20 mouse cellular contexts compared by ENCODE assay signal in genomic region chr12:80135173-80135572, GRCm38 (mm10). TPM values are rescaled to one million over a fixed set of nuclear protein-coding genes. Genes with fewer than 3 reads are reported as not detected.
A peak's percentile ranks its signal among the peaks of the same experiment; 100 is the strongest.
DNase-seq lines count a peak whose midpoint lies in the region; TF ChIP-seq lines count a peak whose summit lies in the region.
"Had no signal": no experiment of that assay in that cellular context is flagged by ENCODE, and none has a peak within 500 bp of the region (broad histone marks: within the 10 kb centered on the region; RNA-seq: fewer than 3 reads in every experiment).

No protein-coding gene starts in this region.

- no peaks in the 10 kb centered on the region for H3K79me2 ChIP-seq in liver, adult 2 months (ENCODE audit: control insufficient read depth, insufficient read depth, low read length)

- peaks cover 3% of the 10 kb centered on the region; the same call in 1 of the 2 replicates for H3K27me3 ChIP-seq in heart, embryonic 10.5 days (ENCODE audit: insufficient read depth, poor library complexity, severe bottlenecking)
- H3K27me3 ChIP-seq in liver, adult 2 months (ENCODE audit: control insufficient read depth, insufficient read depth, low read length): no peaks in the 10 kb centered on the region
- no peaks in the 10 kb centered on the region for H3K27me3 ChIP-seq in limb, embryonic 10.5 days (ENCODE audit: low read depth, poor library complexity, severe bottlenecking)
- H3K27me3 ChIP-seq: neural tube, embryonic 13.5 days had no signal

- peak overlapping the region; percentile 51 for H3K9ac ChIP-seq in liver, adult 2 months (ENCODE audit: low read depth, low read length)
- H3K9ac ChIP-seq: hindbrain, embryonic 12.5 days; limb, embryonic 13.5 days; neural tube, embryonic 13.5 days had no signal

- no peak for TF ChIP-seq POLR2A in liver, adult 2 months (IDR thresholded peaks at IDR 0.05; ENCODE audit: extremely low read depth, insufficient read depth, low read length)

- 89% methylated on average over 8 of the region's 8 CpGs for WGBS in heart, embryonic 10.5 days
- WGBS in liver, adult 2 months: 23% methylated on average over 8 of the region's 8 CpGs
- 92% methylated on average over 8 of the region's 8 CpGs for WGBS in limb, embryonic 10.5 days

- intact Hi-C loops in heart, postnatal 10 days (cut with DNase I): no loop called here
- intact Hi-C loops in gastrocnemius, postnatal 36 days (cut with DNase I): loop anchor here (5.0 kb wide), 1 partner anchor 603 kb away; no protein-coding TSS in a partner anchor
- intact Hi-C loops in left cerebral cortex, adult 2 months (cut with DNase I): no loop called here

- DNase-seq in heart, embryonic 10.5 days (ENCODE audit: low spot score): no peak
- no peak for DNase-seq in heart, postnatal 10 days
- peak; percentile 95 for DNase-seq in liver, adult 2 months (ENCODE audit: extremely low read depth, low read depth, low spot score)
- DNase-seq in liver: no peak
- no peak for DNase-seq in limb, embryonic 10.5 days (ENCODE audit: low spot score)
- DNase-seq in lung, postnatal 4 days: peak; percentile 65 to 79
- no peak for DNase-seq in gastrocnemius, postnatal 36 days
- no peak for DNase-seq in left cerebral cortex, adult 2 months (ENCODE audit: extremely low spot score in 1 of 2, low spot score in 2 of 2)
- DNase-seq: cerebellum, adult 8-10 months; gastrocnemius, postnatal 14 days; kidney, adult 9 months; kidney, postnatal 36 days; midbrain, embryonic 14.5 days; thymus, postnatal 4 days had no signal

- TF ChIP-seq CTCF in liver, adult 2 months (IDR thresholded peaks at IDR 0.05; ENCODE audit: low read depth, low read length): no peak
- no peak for TF ChIP-seq CTCF in left cerebral cortex, adult 2 months (IDR thresholded peaks at IDR 0.05)

- peak overlapping the region; percentile 70; the same call in 1 of the 2 replicates for H3K27ac ChIP-seq in heart, embryonic 10.5 days
- H3K27ac ChIP-seq in liver, adult 2 months (replicated peaks; ENCODE audit: insufficient read depth, low read depth, low read length): peak overlapping the region; percentile 90
- peak overlapping the region; percentile 39; the same call in 1 of the 2 replicates for H3K27ac ChIP-seq in limb, embryonic 10.5 days
- H3K27ac ChIP-seq in left cerebral cortex, adult 2 months: no peak overlapping the region
- H3K27ac ChIP-seq: hindbrain, embryonic 12.5 days; limb, embryonic 13.5 days; neural tube, embryonic 13.5 days had no signal

- H3K36me3 ChIP-seq in heart, embryonic 10.5 days: no peaks in the 10 kb centered on the region
- H3K36me3 ChIP-seq in liver, adult 2 months (ENCODE audit: control insufficient read depth, insufficient read depth, low read length): no peaks in the 10 kb centered on the region
- H3K36me3 ChIP-seq in limb, embryonic 10.5 days: no peaks in the 10 kb centered on the region
- H3K36me3 ChIP-seq: embryonic facial prominence, embryonic 10.5 days; hindbrain, embryonic 12.5 days; limb, embryonic 13.5 days; neural tube, embryonic 13.5 days had no signal

- no peaks in the 10 kb centered on the region for H3K9me3 ChIP-seq in heart, embryonic 10.5 days
- no peaks in the 10 kb centered on the region for H3K9me3 ChIP-seq in limb, embryonic 10.5 days (replicated peaks)
- H3K9me3 ChIP-seq: embryonic facial prominence, embryonic 10.5 days; G1E; hindbrain, embryonic 12.5 days; limb, embryonic 13.5 days; megakaryocyte, embryonic 14.5 days; neural tube, embryonic 13.5 days had no signal

- peaks cover 46% of the 10 kb centered on the region for H3K4me1 ChIP-seq in heart, embryonic 10.5 days
- peaks cover 26% of the 10 kb centered on the region for H3K4me1 ChIP-seq in liver, adult 2 months (ENCODE audit: control insufficient read depth, insufficient read depth, low read length)
- H3K4me1 ChIP-seq in limb, embryonic 10.5 days: peaks cover 37% of the 10 kb centered on the region

- no peak overlapping the region for H3K4me3 ChIP-seq in heart, embryonic 10.5 days
- H3K4me3 ChIP-seq in liver, adult 2 months (ENCODE audit: insufficient read depth, low read depth, low read length): peak overlapping the region; percentile 9; the same call in 1 of the 2 replicates
- no peak overlapping the region for H3K4me3 ChIP-seq in limb, embryonic 10.5 days
- H3K4me3 ChIP-seq in left cerebral cortex, adult 2 months: no peak overlapping the region
- H3K4me3 ChIP-seq: embryonic facial prominence, embryonic 10.5 days; hindbrain, embryonic 12.5 days; limb, embryonic 13.5 days; megakaryocyte, embryonic 14.5 days; neural tube, embryonic 13.5 days had no signal

RNA-seq across cellular contexts. Expression of gene Zfp36l1, which starts 22.4 kb away (rescaled TPM):
- 90.2 and 114 TPM in 2 replicates for polyA plus RNA-seq in heart, embryonic 10.5 days (2016; fragmentation: Nextera tagmentation; extraction: Ambion mirVana)
- total RNA-seq in heart, postnatal 10 days (2021): 100 to 1,000 TPM; 126 to 152 TPM
- total RNA-seq in liver, adult 2 months (2014; rRNA removed): 15.4 and 21.8 TPM in 2 replicates
- polyA plus RNA-seq in liver, adult 2 months (2012; rRNA removed): 125 and 162 TPM in 2 replicates
- polyA plus RNA-seq in limb, embryonic 10.5 days (2016; fragmentation: Nextera tagmentation; extraction: Ambion mirVana): 88.4 and 96.4 TPM in 2 replicates
- total RNA-seq in gastrocnemius, postnatal 36 days (2021): 10 to 100 TPM; 25.0 to 29.8 TPM
- total RNA-seq in left cerebral cortex, adult 2 months (2021): 10 to 100 TPM; 32.7 to 39.2 TPM

Comparison
In these comparisons a context has a peak if more than half of its experiments do, and no peak if none do; other contexts are left out.
1. DNase-seq: peak in liver, adult 2 months (single experiment) and lung, postnatal 4 days (2 of 2); none in heart, embryonic 10.5 days (single experiment), heart, postnatal 10 days (0 of 2), liver (single experiment), limb, embryonic 10.5 days (single experiment), gastrocnemius, postnatal 36 days (0 of 2) and left cerebral cortex, adult 2 months (0 of 2).